Mouse (Mus musculus) heart, postnatal 0 days (tissue): ENCODE results near the gene Wwox. TPM values are rescaled to one million over a fixed set of nuclear protein-coding genes. Genes with fewer than 3 reads are reported as not detected.
"Not testable (repeated sequence)": the region's sequence is repeated elsewhere in the genome, so short reads cannot be mapped to it uniquely, and the experiment has no call there.

Source experiments
- ATAC-seq: fragments of 200-750 bp; cut with Nextera tagmentation; 2 replicates; pipeline ENCODE4 v1.8.0; 2017; ENCODE audit warnings: low read depth, moderate number of reproducible peaks, moderate library complexity; ENCODE audit not compliant: insufficient read depth
- DNase-seq: peaks from one replicate; pipeline ENCODE4 v3.0.0-alpha.2; 2016; ENCODE audit warnings: low spot score
- H3K27ac ChIP-seq: fragments of 300-500 bp; sonication (generic); 2 replicates; pipeline ENCODE4 v1.5.1; 2014; ENCODE audit warnings: low read depth, mild to moderate bottlenecking
- H3K27me3 ChIP-seq: fragments of 300-500 bp; sonication (generic); 2 replicates; pipeline ENCODE4 v1.6.1; 2014; ENCODE audit warnings: low read length, mixed read lengths; ENCODE audit not compliant: control insufficient read depth, insufficient read depth
- H3K36me3 ChIP-seq: fragments of 300-500 bp; sonication (generic); replicated peaks from 2 replicates; pipeline ENCODE4 v1.6.1; 2014; ENCODE audit warnings: low read length, mixed read lengths; ENCODE audit not compliant: control insufficient read depth, insufficient read depth
- H3K4me1 ChIP-seq: fragments of 300-500 bp; sonication (generic); 2 replicates; pipeline ENCODE4 v1.6.1; 2014; ENCODE audit warnings: antibody characterized with exemption; ENCODE audit not compliant: control insufficient read depth, insufficient read depth
- H3K4me2 ChIP-seq: fragments of 300-500 bp; sonication (generic); 2 replicates; pipeline ENCODE4 v1.6.1; 2014; ENCODE audit warnings: low read depth, mild to moderate bottlenecking, low read length, moderate library complexity
- H3K4me3 ChIP-seq: fragments of 300-500 bp; sonication (generic); 2 replicates; pipeline ENCODE4 v1.5.1; 2014; ENCODE audit warnings: low read depth, low read length
- H3K9ac ChIP-seq: fragments of 300-500 bp; sonication (generic); replicated peaks from 2 replicates; pipeline ENCODE4 v1.6.1; 2014; ENCODE audit warnings: low read depth, low read length, mixed read lengths
- H3K9me3 ChIP-seq: fragments of 300-500 bp; sonication (generic); replicated peaks from 2 replicates; pipeline ENCODE4 v1.6.1; 2016; ENCODE audit warnings: low read length; ENCODE audit not compliant: control insufficient read depth
- CTCF ChIP-seq: IDR thresholded peaks from 2 replicates; pipeline ENCODE4 v1.5.1; 2016; ENCODE audit warnings: antibody characterized with exemption, control low read depth, low read depth
- EP300 ChIP-seq: IDR thresholded peaks from 2 replicates; pipeline ENCODE4 v1.6.1; 2016; ENCODE audit warnings: antibody characterized with exemption, low read depth
- WGBS: fragments of 180-500 bp; shearing (Covaris S2); extraction: QIAGEN DNeasy Blood & Tissue Kit; methylation state at CpG from one replicate; pipeline ENCODE4 v1.1.7; 2014; 5-methylcytosine and 5-hydroxymethylcytosine counted together
- polyA plus RNA-seq: library from polyadenylated mRNA; unstranded; fragments of >200 nt; fragmentation: Nextera tagmentation; extraction: Ambion mirVana; gene quantifications from 2 replicates; pipeline ENCODE4 v1.2.1, GENCODE M21; 2015
- total RNA-seq: library from RNA; depleted of rRNA; stranded (reverse); fragments of >200 nt; gene quantifications from 2 replicates; pipeline ENCODE4 v1.2.3, GENCODE M21; 2014; ENCODE audit warnings: low replicate concordance

Wwox gene
- total and polyA plus RNA-seq, 2 experiments from 2014 or later, result 7.5 to 9.6 TPM

DNA sequence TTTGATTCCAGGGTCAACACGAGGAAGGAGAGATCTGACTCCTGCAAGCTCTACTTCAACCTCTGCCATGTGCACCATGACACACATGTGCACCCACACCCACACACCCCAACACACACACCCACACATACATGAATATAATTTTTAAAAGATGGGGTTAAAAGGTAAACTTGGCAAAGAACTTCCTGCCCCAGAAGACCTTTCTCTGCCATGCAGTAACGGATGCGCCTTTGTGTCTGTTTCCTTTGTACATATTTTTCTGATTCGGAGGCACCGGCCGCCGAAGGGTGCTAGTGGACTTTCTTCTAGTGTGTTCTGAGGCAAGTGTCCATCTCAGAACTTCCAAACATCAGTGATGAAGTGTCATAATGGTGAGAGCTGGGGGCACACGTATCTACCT, 386.0 kb downstream of the Wwox start:
- Histone ChIP-seq H3K4me1 (no peaks in the 10 kb centered on the region), H3K4me2 (no peak overlapping the region), H3K36me3 (no peaks in the 10 kb centered on the region), H3K9ac (no peak overlapping the region), H3K4me3 (no peak overlapping the region), H3K9me3 (no peaks in the 10 kb centered on the region), H3K27me3 (no peaks in the 10 kb centered on the region), H3K27ac (no peak overlapping the region)
- no peak for TF ChIP-seq CTCF
- TF ChIP-seq EP300, result no peak
- no peak for DNase-seq
- 84% methylated on average over 8 of the region's 8 CpGs for WGBS
- ATAC-seq, result no peak

DNA sequence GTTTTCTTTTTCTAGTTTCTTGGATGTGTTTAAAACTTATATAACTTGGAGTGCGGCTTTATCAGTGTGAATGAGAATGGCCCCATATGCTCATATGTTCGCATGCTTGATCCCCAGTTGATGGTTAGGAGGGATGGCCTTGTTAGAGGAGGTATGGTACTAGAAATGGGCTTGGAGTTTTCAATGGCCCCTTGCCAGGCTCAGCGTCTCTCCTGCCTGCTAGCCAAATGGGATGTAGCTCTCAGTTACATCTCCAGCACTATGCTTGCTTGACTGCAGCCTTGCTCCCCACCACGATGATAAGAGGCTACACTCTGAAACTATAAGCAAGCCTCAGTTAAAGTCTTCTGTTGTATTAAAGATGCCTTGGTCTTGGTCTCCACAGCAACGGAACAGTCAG, 387.5 kb downstream of the Wwox start:
- Histone ChIP-seq H3K4me3 (no peak overlapping the region), H3K27ac (no peak overlapping the region), H3K9ac (no peak overlapping the region), H3K4me1 (no peaks in the 10 kb centered on the region), H3K4me2 (no peak overlapping the region), H3K27me3 (no peaks in the 10 kb centered on the region), H3K36me3 (no peaks in the 10 kb centered on the region), H3K9me3 (no peaks in the 10 kb centered on the region)
- no peak for ATAC-seq
- WGBS, result 67% methylated on average over 5 of the region's 5 CpGs
- DNase-seq, result no peak
- no peak for TF ChIP-seq CTCF
- TF ChIP-seq EP300, result no peak

DNA sequence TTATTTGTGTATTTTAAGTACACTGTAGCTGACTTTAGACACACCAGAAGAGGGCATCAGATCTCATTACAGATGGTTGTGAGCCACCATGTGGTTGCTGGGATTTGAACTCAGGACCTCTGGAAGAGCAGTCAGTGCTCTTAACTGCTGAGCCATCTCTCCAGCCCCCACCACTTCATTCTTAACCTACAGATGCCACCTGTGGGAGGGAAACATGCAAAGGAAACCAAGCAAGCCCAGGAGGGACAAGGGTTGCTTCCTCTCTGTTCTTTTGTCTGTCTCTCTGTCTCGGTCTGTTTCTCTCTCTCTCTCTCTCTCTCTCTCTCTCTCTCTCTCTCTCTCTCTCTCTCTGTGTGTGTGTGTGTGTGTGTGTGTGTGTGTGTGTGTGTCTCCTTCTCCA, 388.4 kb downstream of the Wwox start:
- not testable (repeated sequence) for H3K4me1 ChIP-seq, H3K27ac ChIP-seq, H3K9me3 ChIP-seq, H3K4me3 ChIP-seq, H3K4me2 ChIP-seq, ATAC-seq, H3K36me3 ChIP-seq, H3K27me3 ChIP-seq, H3K9ac ChIP-seq, DNase-seq
- 50% methylated on average over 1 of the region's 1 CpGs for WGBS

GRCm38 (mm10) chr8:114831595-114831994, 392.1 kb downstream of the Wwox start:
- no peak for DNase-seq
- Histone ChIP-seq H3K4me2 (no peak overlapping the region), H3K27me3 (no peaks in the 10 kb centered on the region), H3K4me1 (0 out of 2 replicates have a peak, but pooled peaks cover 12% of the 10 kb centered on the region), H3K36me3 (no peaks in the 10 kb centered on the region), H3K4me3 (no peak overlapping the region), H3K9ac (no peak overlapping the region), H3K27ac (no peak overlapping the region), H3K9me3 (no peaks in the 10 kb centered on the region)
- ATAC-seq, result no peak
- WGBS, result 65% methylated on average over 9 of the region's 9 CpGs
- TF ChIP-seq EP300 (no peak), CTCF (no peak)

DNA sequence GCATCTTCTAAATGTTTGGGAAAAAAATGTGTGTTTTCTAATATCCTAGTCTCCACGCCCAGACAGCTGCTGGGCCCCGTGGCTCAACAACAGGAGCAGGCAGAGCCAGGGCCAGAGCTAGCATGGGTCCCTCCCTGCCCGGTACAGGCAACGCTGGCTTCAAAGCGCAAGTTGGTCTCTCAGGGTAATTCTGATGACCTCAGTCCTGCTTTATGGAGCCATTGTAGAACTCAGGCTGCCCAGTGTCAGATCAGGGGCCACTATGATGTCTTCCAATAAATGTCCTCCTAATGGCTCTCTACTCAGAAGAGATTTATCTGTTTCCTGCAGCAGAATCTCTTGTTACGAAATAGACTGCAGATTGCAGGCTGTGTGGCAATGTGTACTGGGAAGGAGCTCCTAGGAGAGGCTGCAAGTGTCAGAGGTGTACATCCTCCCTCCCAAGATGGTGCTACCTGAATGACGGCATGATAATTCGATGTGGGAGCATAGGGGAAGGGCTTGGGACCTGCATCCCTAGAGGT, 392.9 kb downstream of the Wwox start:
- Histone ChIP-seq H3K9ac (no peak overlapping the region), H3K36me3 (no peaks in the 10 kb centered on the region), H3K27ac (no peak overlapping the region), H3K4me2 (no peak overlapping the region), H3K4me1 (0 out of 2 replicates have a peak, but pooled peaks cover 12% of the 10 kb centered on the region), H3K4me3 (no peak overlapping the region), H3K9me3 (no peaks in the 10 kb centered on the region), H3K27me3 (no peaks in the 10 kb centered on the region)
- DNase-seq, result no peak
- ATAC-seq, result no peak
- TF ChIP-seq CTCF (no peak), EP300 (no peak)
- 74% methylated on average over 8 of the region's 8 CpGs for WGBS

GRCm38 (mm10) chr8:114834730-114835129, 395.3 kb downstream of the Wwox start:
- WGBS, result 38% methylated on average over 15 of the region's 15 CpGs

More at GRCm38 (mm10) chr8:114834730-114835129, 395.3 kb downstream of the Wwox start:
- Histone ChIP-seq H3K4me3 (no peak overlapping the region), H3K27ac (no peak overlapping the region), H3K4me1 (0 out of 2 replicates have a peak, but pooled peaks cover 12% of the 10 kb centered on the region), H3K4me2 (peak overlapping the region; percentile 17; the same call in 1 of the 2 replicates), H3K36me3 (no peaks in the 10 kb centered on the region), H3K9ac (no peak overlapping the region), H3K9me3 (no peaks in the 10 kb centered on the region), H3K27me3 (no peaks in the 10 kb centered on the region)
- no peak for TF ChIP-seq CTCF
- no peak for TF ChIP-seq EP300
- ATAC-seq, result 0 out of 2 replicates have a peak, but pooled peaks have one; percentile 47
- no peak for DNase-seq
